Mouse (Mus musculus) left cerebral cortex, postnatal 25 days (tissue): Measurements from ENCODE around the gene Upk3bl. TPM values are rescaled to one million over a fixed set of nuclear protein-coding genes. Genes with fewer than 3 reads are reported as not detected.
A peak's percentile ranks its signal among the peaks of the same experiment; 100 is the strongest.

Experiments
- DNase-seq, 2 experiments: peaks; one replicate each; pipeline ENCODE4 v3.0.0; 2022; ENCODE audit warnings: low spot score in 2 of 2, mixed read lengths in 1 of 2
- intact Hi-C: fragments of 180-260 bp; cut with DNase I; formaldehyde crosslinking; loops from one replicate; pipeline ENCODE4 v1.15.1; 2025
- total RNA-seq, 2 experiments: library from RNA; stranded (reverse); gene quantifications; 2 replicates each; pipeline ENCODE4 v1.2.3; 2021

The Upk3bl gene
- total RNA-seq, result not detected

GRCm38 (mm10) chr5:136054301-136055077 lies at the start of gene Upk3bl:
TSS of gene Upk3bl (plus strand) at chr5:136054492.
- intact Hi-C loops, result no loop called here
- no peak for DNase-seq

- intact Hi-C loops, result no loop called here
- no peak for DNase-seq
These were observed 49.8 kb upstream of the Upk3bl start for GRCm38 (mm10) chr5:136004537-136004936.

- DNase-seq, result no peak
- intact Hi-C loops, result no loop called here
These were observed 46.5 kb upstream of the Upk3bl start for GRCm38 (mm10) chr5:136007745-136008144.

DNA sequence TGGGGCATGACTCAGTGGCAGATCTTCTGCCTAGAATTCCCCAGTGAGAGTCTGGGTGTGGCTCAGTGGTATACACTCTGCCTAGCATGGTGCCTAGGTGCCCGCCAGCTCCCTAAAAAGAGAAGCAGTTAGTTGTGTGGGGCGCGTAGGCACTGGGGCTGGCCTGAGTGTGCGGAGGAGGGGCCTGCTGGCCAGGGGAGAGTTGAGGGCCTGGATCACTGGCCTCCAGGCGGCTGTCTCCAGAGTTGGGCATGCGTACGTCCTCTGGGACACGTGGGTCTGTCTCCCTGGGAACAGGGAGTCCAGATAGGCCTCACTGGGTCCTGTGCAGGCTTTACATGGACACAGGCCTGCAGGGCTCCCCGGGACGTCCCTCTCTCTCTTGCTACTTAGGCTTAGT lies 39.4 kb upstream of the Upk3bl start:
- intact Hi-C loops, result no loop called here
- no peak for DNase-seq

- intact Hi-C loops, result no loop called here
- DNase-seq, result no peak
These were observed 38.7 kb upstream of the Upk3bl start for GRCm38 (mm10) chr5:136015586-136015985.

DNA sequence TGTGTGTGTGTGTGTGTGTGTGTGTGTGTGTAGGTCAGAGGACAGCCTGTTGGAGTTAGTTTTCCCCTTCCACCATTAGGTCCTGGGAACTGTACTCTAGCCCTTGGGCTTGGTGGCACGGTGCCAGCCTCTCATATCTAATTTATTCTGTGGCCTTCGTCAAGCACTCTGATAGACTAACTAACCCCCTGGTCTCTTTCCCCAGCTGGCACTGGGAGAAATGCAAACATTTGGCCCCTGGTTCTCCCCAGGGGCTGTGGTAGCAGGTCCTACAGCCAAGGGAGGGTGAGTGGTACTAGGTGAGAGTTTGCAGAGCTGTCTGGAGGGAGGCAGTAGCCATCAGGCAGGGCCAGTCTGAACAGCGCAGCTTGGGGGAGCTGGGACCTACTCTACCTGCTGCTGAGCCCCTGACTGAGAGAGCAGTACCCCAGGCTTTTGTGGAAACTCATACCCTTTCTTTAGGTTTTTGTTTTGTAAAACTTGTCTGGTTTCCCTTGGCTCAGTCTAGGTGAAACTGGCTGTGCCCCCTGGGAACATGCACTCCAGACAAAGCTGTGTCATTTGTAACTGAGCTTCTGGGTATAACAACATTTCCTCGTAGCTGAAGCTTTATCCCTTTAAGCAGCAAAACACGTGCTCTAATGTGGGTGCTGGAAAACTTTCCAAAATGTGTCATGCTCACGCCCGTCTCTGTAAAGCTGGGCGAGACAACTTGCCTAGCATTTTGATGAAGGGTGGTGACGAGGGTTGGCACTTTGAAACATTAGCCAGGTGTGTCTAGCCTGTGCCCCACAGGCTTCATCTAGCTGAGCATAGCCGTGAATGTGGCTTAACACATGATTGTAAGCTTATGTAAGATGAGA lies 38.0 kb upstream of the Upk3bl start:
- DNase-seq, result peak in 1 of 2 experiments; percentile 44
- intact Hi-C loops, result no loop called here

DNA sequence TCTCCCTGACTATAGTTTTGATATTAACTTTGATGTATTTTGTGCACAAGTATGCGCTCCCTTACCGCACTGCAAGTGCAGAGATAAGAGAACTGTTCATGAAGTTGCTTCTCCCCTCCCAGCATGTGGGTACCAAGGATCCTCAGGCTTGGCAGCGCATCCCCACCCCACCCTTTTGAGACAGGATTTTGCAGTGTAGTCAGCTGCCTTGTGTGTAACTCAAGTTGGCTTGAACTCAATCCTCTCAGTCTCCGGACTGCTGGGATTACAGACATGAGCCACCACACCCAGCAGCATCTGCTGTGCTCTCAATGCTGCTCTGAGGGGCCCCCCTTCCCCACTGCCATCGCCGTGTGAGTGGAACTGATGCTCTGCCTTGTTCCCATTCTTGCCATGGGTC lies 37.0 kb upstream of the Upk3bl start:
- DNase-seq, result peak in 1 of 2 experiments; percentile 28
- intact Hi-C loops, result no loop called here

- intact Hi-C loops, result no loop called here
- DNase-seq, result no peak
These were observed 35.6 kb upstream of the Upk3bl start for GRCm38 (mm10) chr5:136018726-136019125.

DNA sequence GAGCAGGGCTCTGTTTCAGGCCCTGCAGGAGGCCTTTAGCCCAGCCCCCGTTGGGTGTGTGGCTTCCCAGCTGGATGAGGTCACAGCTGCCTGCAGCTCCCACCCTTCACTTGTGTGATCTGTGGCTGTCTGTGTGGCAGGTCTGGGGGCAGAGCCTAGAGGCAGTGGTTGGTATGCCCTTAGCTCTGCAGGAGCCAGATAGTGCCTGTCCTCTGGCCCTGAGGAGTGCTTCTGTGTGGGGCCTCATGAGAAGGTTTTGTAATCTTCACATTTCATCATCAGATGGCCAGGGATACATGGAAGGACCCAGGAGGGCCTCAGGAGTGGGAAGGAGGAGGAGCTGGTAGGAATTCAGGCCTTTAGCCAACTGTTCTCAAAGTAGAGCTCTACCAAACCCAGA lies 34.4 kb upstream of the Upk3bl start:
- intact Hi-C loops, result no loop called here
- DNase-seq, result no peak

DNA sequence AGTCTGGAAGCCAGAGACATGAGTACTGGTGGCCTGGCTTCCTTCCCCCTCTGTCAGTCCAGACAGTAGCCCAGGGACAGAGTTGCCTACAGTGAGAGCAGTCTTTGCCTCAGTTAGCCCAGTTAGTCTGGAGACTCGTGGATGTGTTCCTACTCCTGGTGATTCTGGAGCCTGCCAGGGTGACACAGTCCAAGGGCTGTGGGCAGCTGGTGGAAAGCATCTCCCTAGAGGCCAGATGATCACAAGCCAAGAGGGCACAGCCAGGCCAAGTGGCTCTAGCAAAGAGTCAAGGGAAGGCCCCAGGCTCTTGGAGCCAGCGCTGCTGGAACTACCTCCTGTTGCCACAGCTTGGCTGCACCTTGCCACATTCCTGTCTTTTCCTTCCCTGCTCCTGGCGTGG lies 28.6 kb upstream of the Upk3bl start:
- intact Hi-C loops, result no loop called here
- DNase-seq, result no peak

- intact Hi-C loops, result no loop called here
- DNase-seq, result peak in 1 of 2 experiments; percentile 54
These were observed 27.4 kb upstream of the Upk3bl start for GRCm38 (mm10) chr5:136026859-136027258.

- intact Hi-C loops, result no loop called here
- DNase-seq, result no peak
These were observed 26.5 kb upstream of the Upk3bl start for GRCm38 (mm10) chr5:136027612-136028311.

GRCm38 (mm10) chr5:136034868-136035267 lies 19.4 kb upstream of the Upk3bl start:
- DNase-seq, result no peak
- intact Hi-C loops, result no loop called here

GRCm38 (mm10) chr5:136035285-136035684 lies 19.0 kb upstream of the Upk3bl start:
- intact Hi-C loops, result no loop called here
- DNase-seq, result no peak

DNA sequence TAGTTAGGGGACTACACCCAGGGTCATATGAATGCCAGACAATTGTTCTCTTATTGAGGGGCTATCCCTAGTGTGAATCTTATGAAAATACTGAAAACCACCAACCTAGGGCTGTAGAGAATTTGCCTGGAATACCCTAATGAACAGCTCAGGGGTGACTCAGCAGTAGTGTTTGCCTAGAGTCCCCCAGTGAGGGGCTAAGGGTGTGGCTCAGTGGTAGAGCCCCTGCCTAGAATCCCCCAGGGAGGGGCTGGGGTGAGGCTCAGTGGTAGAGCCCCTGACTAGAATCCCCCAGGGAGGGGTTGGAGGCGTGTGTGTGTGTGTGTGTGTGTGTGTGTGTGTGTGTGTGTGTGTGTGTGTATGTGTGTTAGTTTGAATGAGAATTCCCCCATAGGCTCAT lies 17.6 kb upstream of the Upk3bl start:
- intact Hi-C loops, result no loop called here

GRCm38 (mm10) chr5:136038258-136039214 lies 15.8 kb upstream of the Upk3bl start, which contains the start of gene Upk3b:
TSS of gene Upk3b (plus strand) at chr5:136038496.
- intact Hi-C loops, result no loop called here
- no peak for DNase-seq

More for the DNA sequence above, 17.6 kb upstream of the Upk3bl start:
- no peak for DNase-seq

DNA sequence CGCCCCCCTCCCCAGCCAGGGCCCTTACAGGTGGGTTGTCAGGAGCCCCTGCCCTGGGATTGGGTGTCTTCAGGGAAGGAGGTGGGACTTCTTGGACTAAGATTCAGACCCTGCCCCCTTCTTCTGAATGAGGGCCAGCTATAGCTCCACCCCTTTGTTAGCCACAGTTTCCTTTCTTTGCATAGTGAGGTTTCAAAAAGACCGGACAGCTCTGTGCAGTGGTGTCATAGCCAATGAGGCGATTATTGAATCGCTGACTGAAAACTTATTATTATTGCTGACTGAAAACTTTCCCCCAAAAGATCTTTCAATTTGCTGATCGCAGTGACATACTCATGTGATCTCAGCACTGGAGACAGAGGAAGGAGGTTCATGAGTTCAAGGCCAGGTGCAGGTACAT lies 14.1 kb upstream of the Upk3bl start:
- intact Hi-C loops, result no loop called here
- no peak for DNase-seq

DNA sequence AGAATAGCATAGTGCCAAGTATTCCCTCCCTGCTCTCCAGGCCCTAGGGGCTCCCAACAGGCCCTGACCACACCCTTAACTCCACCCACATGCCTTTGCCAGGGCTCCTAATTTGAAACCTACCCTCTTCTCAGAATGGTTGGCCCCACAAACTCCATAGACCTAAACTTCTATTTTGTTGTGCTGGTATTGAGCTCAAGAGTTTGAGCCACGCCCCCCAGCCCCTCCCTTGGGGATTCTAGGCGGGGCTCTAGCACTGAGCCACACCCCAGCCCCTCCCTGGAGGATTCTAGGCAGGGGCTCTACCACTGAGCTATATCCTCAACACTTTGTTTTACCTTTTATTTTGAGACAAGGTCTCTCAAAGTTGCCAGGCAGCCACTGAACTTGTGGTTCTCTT lies 13.0 kb upstream of the Upk3bl start:
- intact Hi-C loops, result no loop called here
- DNase-seq, result no peak

DNA sequence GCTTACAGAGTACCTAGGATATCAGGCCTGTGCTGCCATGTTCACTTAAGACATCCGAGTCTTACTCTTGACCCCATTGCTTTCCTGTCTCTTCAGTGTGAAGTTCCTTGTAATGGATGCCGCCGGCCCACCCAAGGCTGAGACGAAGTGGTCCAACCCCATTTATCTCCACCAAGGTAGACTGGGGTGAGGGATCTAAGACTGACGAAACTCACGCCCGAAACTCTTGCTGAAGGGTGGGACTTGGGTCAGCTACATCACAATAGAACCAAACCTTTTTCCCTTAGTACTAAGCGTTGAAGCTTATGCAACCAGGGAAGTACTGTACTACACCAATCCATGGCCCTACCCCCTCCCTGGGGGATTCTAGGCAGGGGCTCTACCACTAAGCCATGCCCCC lies 12.6 kb upstream of the Upk3bl start:
- intact Hi-C loops, result no loop called here
- no peak for DNase-seq
